Mouse (Mus musculus): Measurements from ENCODE around the gene Map2k4.

DNA sequence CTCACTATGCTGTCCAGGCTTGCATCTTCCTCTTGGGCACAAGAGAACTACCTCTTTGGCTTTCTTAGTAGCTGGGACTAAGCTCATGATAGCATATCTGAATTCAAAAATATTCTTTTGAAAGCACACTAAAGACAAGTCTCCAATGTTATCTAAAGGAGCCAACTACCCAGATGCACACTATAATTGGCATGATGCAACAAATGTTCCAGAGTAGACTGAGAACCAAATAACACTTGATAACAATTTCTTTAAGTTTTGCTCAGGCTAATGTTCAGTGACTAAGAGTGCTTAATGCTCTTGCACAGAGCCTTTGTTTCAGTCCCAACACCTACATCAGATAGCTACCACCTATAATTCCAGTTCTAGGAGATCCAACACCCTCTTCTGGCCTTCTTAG lies 40.7 kb downstream of the Map2k4 start:
- TF ChIP-seq CTCF (IDR thresholded peaks at IDR 0.05; ENCODE audit: low read depth) (no peak), EP300 (IDR thresholded peaks at IDR 0.05; ENCODE audit: low read depth) (no peak)
